ENCODE assay signal across 15 mouse cellular contexts in genomic region chr7:37390271-37390670, GRCm38 (mm10).
A peak's percentile ranks its signal among the peaks of the same experiment; 100 is the strongest.
DNase-seq lines count a peak whose midpoint lies in the region; ATAC-seq and TF ChIP-seq lines count a peak whose summit lies in the region.
"Had no signal": no experiment of that assay in that cellular context is flagged by ENCODE, and none has a peak within 500 bp of the region (broad histone marks: within the 10 kb centered on the region; RNA-seq: fewer than 3 reads in every experiment).

No protein-coding gene starts in this region.

- peaks cover 4% of the 10 kb centered on the region; the same call in 1 of the 2 replicates for H3K4me1 ChIP-seq in forebrain, embryonic 14.5 days (ENCODE audit: control insufficient read depth, insufficient read depth, low read length)
- peaks cover 13% of the 10 kb centered on the region for H3K4me1 ChIP-seq in forebrain, embryonic 12.5 days
- peaks cover 29% of the 10 kb centered on the region for H3K4me1 ChIP-seq in forebrain, embryonic 16.5 days (replicated peaks; ENCODE audit: control insufficient read depth, insufficient read depth, low read length)
- H3K4me1 ChIP-seq: embryonic facial prominence, embryonic 15.5 days had no signal

- H3K9me3 ChIP-seq in forebrain, embryonic 14.5 days (replicated peaks; ENCODE audit: control insufficient read depth, low read length), result no peaks in the 10 kb centered on the region
- no peaks in the 10 kb centered on the region for H3K9me3 ChIP-seq in forebrain, embryonic 12.5 days
- no peaks in the 10 kb centered on the region for H3K9me3 ChIP-seq in forebrain, embryonic 16.5 days (ENCODE audit: control insufficient read depth, low read length)
- H3K9me3 ChIP-seq: embryonic facial prominence, embryonic 13.5 days; embryonic facial prominence, embryonic 15.5 days had no signal

- H3K27ac ChIP-seq in forebrain, embryonic 14.5 days (ENCODE audit: low read depth, low read length), result no peak overlapping the region
- H3K27ac ChIP-seq in forebrain, embryonic 12.5 days, result no peak overlapping the region
- no peak overlapping the region for H3K27ac ChIP-seq in forebrain, embryonic 16.5 days (ENCODE audit: low read length)
- H3K27ac ChIP-seq: embryonic facial prominence, embryonic 13.5 days; embryonic facial prominence, embryonic 15.5 days had no signal

- peak; percentile 65; the same call in 1 of the 2 replicates for ATAC-seq in forebrain, embryonic 14.5 days
- no peak for ATAC-seq in forebrain, embryonic 12.5 days (ENCODE audit: low FRiP score)
- ATAC-seq in forebrain, embryonic 16.5 days, result peak; percentile 58

- TF ChIP-seq CTCF in brain, embryonic 14.5 days (IDR thresholded peaks at IDR 0.05; ENCODE audit: borderline replicate concordance, extremely low read depth, insufficient read depth, insufficient read length), result no peak

- TF ChIP-seq POLR2A in brain, embryonic 14.5 days (IDR thresholded peaks at IDR 0.05; ENCODE audit: borderline replicate concordance, extremely low read depth, insufficient read depth, insufficient read length, poor library complexity, severe bottlenecking), result no peak

- no peak overlapping the region for H3K9ac ChIP-seq in forebrain, embryonic 14.5 days (ENCODE audit: low read length)
- H3K9ac ChIP-seq in forebrain, embryonic 12.5 days, result no peak overlapping the region
- no peak overlapping the region for H3K9ac ChIP-seq in forebrain, embryonic 16.5 days (replicated peaks; ENCODE audit: low read depth, low read length)
- H3K9ac ChIP-seq: embryonic facial prominence, embryonic 13.5 days; embryonic facial prominence, embryonic 15.5 days had no signal

- H3K36me3 ChIP-seq in forebrain, embryonic 14.5 days (ENCODE audit: control insufficient read depth, insufficient read depth, low read length), result no peaks in the 10 kb centered on the region
- no peaks in the 10 kb centered on the region for H3K36me3 ChIP-seq in forebrain, embryonic 12.5 days (replicated peaks)
- no peaks in the 10 kb centered on the region for H3K36me3 ChIP-seq in forebrain, embryonic 16.5 days (ENCODE audit: control insufficient read depth, insufficient read depth)
- H3K36me3 ChIP-seq: embryonic facial prominence, embryonic 13.5 days; embryonic facial prominence, embryonic 15.5 days had no signal

- no peaks in the 10 kb centered on the region for H3K27me3 ChIP-seq in forebrain, embryonic 14.5 days (replicated peaks; ENCODE audit: control insufficient read depth, insufficient read depth, low read length)
- H3K27me3 ChIP-seq in forebrain, embryonic 12.5 days, result no peaks in the 10 kb centered on the region
- H3K27me3 ChIP-seq in forebrain, embryonic 16.5 days (replicated peaks; ENCODE audit: control insufficient read depth, insufficient read depth, low read length), result no peaks in the 10 kb centered on the region
- H3K27me3 ChIP-seq: embryonic facial prominence, embryonic 15.5 days had no signal

- DNase-seq in forebrain, embryonic 14.5 days (ENCODE audit: low spot score), result peak; percentile 63
- DNase-seq in brain, embryonic 14.5 days (ENCODE audit: low read depth), result peak; percentile 73
- DNase-seq in lung, postnatal 10 days, result no peak
- DNase-seq in cerebellum, postnatal 14 days, result no peak
- DNase-seq: adrenal gland, adult 2 months; adrenal gland, postnatal 10 days; adrenal gland, postnatal 25 days; cerebellum, adult 11-12 months; cerebellum, postnatal 36 days; embryo, embryonic 11 days had no signal

- 81% methylated on average over 7 of the region's 7 CpGs for WGBS in forebrain, embryonic 14.5 days
- WGBS in forebrain, embryonic 12.5 days, result 91% methylated on average over 7 of the region's 7 CpGs
- WGBS in forebrain, embryonic 16.5 days, result 54% methylated on average over 7 of the region's 7 CpGs

- no peak overlapping the region for H3K4me3 ChIP-seq in forebrain, embryonic 14.5 days (ENCODE audit: low read depth, low read length)
- H3K4me3 ChIP-seq in forebrain, embryonic 12.5 days (replicated peaks), result no peak overlapping the region
- no peak overlapping the region for H3K4me3 ChIP-seq in forebrain, embryonic 16.5 days (replicated peaks; ENCODE audit: low read length)
- H3K4me3 ChIP-seq: embryonic facial prominence, embryonic 13.5 days; embryonic facial prominence, embryonic 15.5 days; erythroblast, embryonic 14.5 days had no signal

- no peak overlapping the region for H3K4me2 ChIP-seq in forebrain, embryonic 14.5 days (ENCODE audit: low read length)
- H3K4me2 ChIP-seq in forebrain, embryonic 12.5 days, result no peak overlapping the region
- H3K4me2 ChIP-seq in forebrain, embryonic 16.5 days (ENCODE audit: low read length), result no peak overlapping the region
- H3K4me2 ChIP-seq: embryonic facial prominence, embryonic 13.5 days; embryonic facial prominence, embryonic 15.5 days had no signal

Comparison
In these comparisons a context has a peak if more than half of its experiments do, and no peak if none do; other contexts are left out.
1. DNase-seq: peak in forebrain, embryonic 14.5 days (single experiment) and brain, embryonic 14.5 days (single experiment); none in lung, postnatal 10 days (single experiment) and cerebellum, postnatal 14 days (0 of 2).